Mouse (Mus musculus) erythroblast, embryonic 14.5 days (primary cell): Measurements from ENCODE around the gene Atpaf2. TPM values are rescaled to one million over a fixed set of nuclear protein-coding genes. Genes with fewer than 3 reads are reported as not detected.
"Not testable (repeated sequence)": the region's sequence is repeated elsewhere in the genome, so short reads cannot be mapped to it uniquely, and the experiment has no call there.

ENCODE experiments used
- H3K27me3 ChIP-seq: 2 replicates; pipeline ENCODE4 v1.6.1; 2012; ENCODE audit warnings: inconsistent platforms; ENCODE audit not compliant: control insufficient read depth
- H3K36me3 ChIP-seq: 2 replicates; pipeline ENCODE4 v1.6.1; 2012; ENCODE audit warnings: mild to moderate bottlenecking, inconsistent platforms; ENCODE audit not compliant: control insufficient read depth
- H3K4me1 ChIP-seq: 2 replicates; pipeline ENCODE4 v1.6.1; 2012; ENCODE audit warnings: inconsistent platforms; ENCODE audit not compliant: control insufficient read depth
- H3K4me3 ChIP-seq: replicated peaks from 2 replicates; pipeline ENCODE3; 2012; ENCODE audit warnings: moderate library complexity, mild to moderate bottlenecking, inconsistent platforms
- H3K9me3 ChIP-seq: 2 replicates; pipeline ENCODE4 v1.6.1; 2012; ENCODE audit warnings: low read length, inconsistent platforms, mixed read lengths; ENCODE audit not compliant: control insufficient read depth
- GATA1 ChIP-seq: IDR thresholded peaks from 2 replicates; pipeline ENCODE4 v1.6.1; 2012; ENCODE audit warnings: low read length, inconsistent platforms, mixed read lengths
- TAL1 ChIP-seq: IDR thresholded peaks from 3 replicates; pipeline ENCODE4 v1.6.1; 2012; ENCODE audit warnings: low read length, inconsistent platforms, mixed read lengths
- polyA plus RNA-seq: library from polyadenylated mRNA; stranded (reverse); fragments of >175 nt; gene quantifications from 2 replicates; pipeline ENCODE4 v1.2.3, GENCODE M21; 2012

Gene Atpaf2
- 6.1 and 6.9 TPM in 2 replicates for polyA plus RNA-seq

- no peaks in the 10 kb centered on the region for H3K9me3 ChIP-seq
- peaks cover 54% of the 10 kb centered on the region for H3K4me1 ChIP-seq
- no peak for TF ChIP-seq TAL1
- no peak for TF ChIP-seq GATA1
- peak within 1 kb of the TSS; percentile 97 for H3K4me3 ChIP-seq
- peaks cover 24% of the 10 kb centered on the region for H3K36me3 ChIP-seq
- no peaks in the 10 kb centered on the region for H3K27me3 ChIP-seq
Measured at GRCm38 (mm10) chr11:60417717-60418472, at the start of gene Atpaf2. Gene Atpaf2, minus strand, starts transcription at chr11:60418457.

- Histone ChIP-seq H3K9me3 (0 out of 2 replicates have a peak, but pooled peaks cover 2% of the 10 kb centered on the region), H3K4me3 (no peak overlapping the region), H3K27me3 (no peaks in the 10 kb centered on the region), H3K36me3 (peaks cover 88% of the 10 kb centered on the region), H3K4me1 (peaks cover 5% of the 10 kb centered on the region)
- TF ChIP-seq GATA1, result no peak
- TF ChIP-seq TAL1, result no peak
Measured at GRCm38 (mm10) chr11:60465943-60466380, 47.7 kb upstream of the Atpaf2 start.

- peaks cover 33% of the 10 kb centered on the region for H3K4me1 ChIP-seq
- TF ChIP-seq TAL1 (no peak), GATA1 (no peak)
- peaks cover 72% of the 10 kb centered on the region for H3K36me3 ChIP-seq
- no peak overlapping the region for H3K4me3 ChIP-seq
- H3K9me3 ChIP-seq, result no peaks in the 10 kb centered on the region
- no peaks in the 10 kb centered on the region for H3K27me3 ChIP-seq
Measured at GRCm38 (mm10) chr11:60457973-60458372, 39.7 kb upstream of the Atpaf2 start.

- Histone ChIP-seq H3K4me1 (peaks cover 33% of the 10 kb centered on the region), H3K36me3 (peaks cover 39% of the 10 kb centered on the region), H3K27me3 (no peaks in the 10 kb centered on the region), H3K9me3 (no peaks in the 10 kb centered on the region), H3K4me3 (peak overlapping the region; percentile 65)
- TF ChIP-seq GATA1, result no peak
- no peak for TF ChIP-seq TAL1
Measured at GRCm38 (mm10) chr11:60454745-60455087, 36.5 kb upstream of the Atpaf2 start.

- peaks cover 33% of the 10 kb centered on the region for H3K4me1 ChIP-seq
- TF ChIP-seq GATA1 (no peak), TAL1 (no peak)
- no peaks in the 10 kb centered on the region for H3K27me3 ChIP-seq
- peaks cover 34% of the 10 kb centered on the region for H3K36me3 ChIP-seq
- no peaks in the 10 kb centered on the region for H3K9me3 ChIP-seq
- peak within 1 kb of the TSS; percentile 65 for H3K4me3 ChIP-seq
Measured at GRCm38 (mm10) chr11:60454080-60454744, 36.0 kb upstream of the Atpaf2 start, which contains the start of gene Drg2. Gene Drg2, plus strand, starts transcription at chr11:60454591.

- Histone ChIP-seq H3K36me3 (peaks cover 56% of the 10 kb centered on the region), H3K9me3 (no peaks in the 10 kb centered on the region), H3K4me3 (no peak overlapping the region), H3K4me1 (no peaks in the 10 kb centered on the region), H3K27me3 (no peaks in the 10 kb centered on the region)
- no peak for TF ChIP-seq GATA1
Measured at GRCm38 (mm10) chr11:60444007-60444406, 25.8 kb upstream of the Atpaf2 start.

GRCm38 (mm10) chr11:60442896-60443295, 24.6 kb upstream of the Atpaf2 start:
- H3K4me3 ChIP-seq, result no peak overlapping the region
- H3K9me3 ChIP-seq, result no peaks in the 10 kb centered on the region
- no peaks in the 10 kb centered on the region for H3K4me1 ChIP-seq
- peaks cover 67% of the 10 kb centered on the region for H3K36me3 ChIP-seq
- no peaks in the 10 kb centered on the region for H3K27me3 ChIP-seq
- no peak for TF ChIP-seq GATA1
- TF ChIP-seq TAL1, result no peak

GRCm38 (mm10) chr11:60440176-60440575, 21.9 kb upstream of the Atpaf2 start:
- no peaks in the 10 kb centered on the region for H3K27me3 ChIP-seq
- H3K36me3 ChIP-seq, result peaks cover 92% of the 10 kb centered on the region
- no peaks in the 10 kb centered on the region for H3K9me3 ChIP-seq
- H3K4me3 ChIP-seq, result no peak overlapping the region
- TF ChIP-seq TAL1 (no peak), GATA1 (no peak)
- H3K4me1 ChIP-seq, result peaks cover 5% of the 10 kb centered on the region

- not testable (repeated sequence) for H3K4me3 ChIP-seq, H3K9me3 ChIP-seq, H3K27me3 ChIP-seq
- Histone ChIP-seq H3K4me1 (peaks cover 11% of the 10 kb centered on the region), H3K36me3 (peaks cover 96% of the 10 kb centered on the region)
Measured at GRCm38 (mm10) chr11:60439621-60440020, 21.4 kb upstream of the Atpaf2 start.
